Mouse (Mus musculus) brain, adult 2 months (tissue): ENCODE data around the gene Hs3st1.

Experiments
- DNase-seq: peaks from one replicate; pipeline ENCODE4 v3.0.0; 2011; ENCODE audit warnings: low read depth, low spot score

Hs3st1 gene

GRCm38 (mm10) chr5:39594737-39595136, 160.5 kb downstream of the Hs3st1 start:
- no peak for DNase-seq
